Mouse (Mus musculus): ENCODE measurements around the gene Osr1.

GRCm38 (mm10) chr12:9576043-9576538 is 6.2 kb downstream of the Osr1 start:
- TF ChIP-seq POLR2AphosphoS2 (IDR thresholded peaks at IDR 0.05; ENCODE audit: insufficient read length, low read depth): no peak
- no peak for TF ChIP-seq POLR2A (IDR thresholded peaks at IDR 0.05; ENCODE audit: insufficient read length, low read depth)
- no peak for TF ChIP-seq TCF12 (IDR thresholded peaks at IDR 0.05; ENCODE audit: insufficient read depth, poor library complexity, severe bottlenecking)
- TF ChIP-seq MAX (IDR thresholded peaks at IDR 0.05; ENCODE audit: low read depth): no peak
- TF ChIP-seq REST (IDR thresholded peaks at IDR 0.05; ENCODE audit: insufficient read depth, insufficient read length): no peak
- no peak for TF ChIP-seq CEBPB (IDR thresholded peaks at IDR 0.05; ENCODE audit: insufficient read depth, poor library complexity, severe bottlenecking)
